Mouse (Mus musculus): Measurements from ENCODE around the gene Pcnx4.

The Pcnx4 gene

GRCm38 (mm10) chr12:72536021-72536597 is at the start of gene Pcnx4:
TSS of gene Pcnx4 (plus strand) at chr12:72536383.
- peak; percentile 85 to 96 for DNase-seq (ENCODE audit: low spot score in 2 of 2)

GRCm38 (mm10) chr12:72487498-72487897 is 48.7 kb upstream of the Pcnx4 start:
- DNase-seq (ENCODE audit: low spot score in 2 of 2), result no peak

DNA sequence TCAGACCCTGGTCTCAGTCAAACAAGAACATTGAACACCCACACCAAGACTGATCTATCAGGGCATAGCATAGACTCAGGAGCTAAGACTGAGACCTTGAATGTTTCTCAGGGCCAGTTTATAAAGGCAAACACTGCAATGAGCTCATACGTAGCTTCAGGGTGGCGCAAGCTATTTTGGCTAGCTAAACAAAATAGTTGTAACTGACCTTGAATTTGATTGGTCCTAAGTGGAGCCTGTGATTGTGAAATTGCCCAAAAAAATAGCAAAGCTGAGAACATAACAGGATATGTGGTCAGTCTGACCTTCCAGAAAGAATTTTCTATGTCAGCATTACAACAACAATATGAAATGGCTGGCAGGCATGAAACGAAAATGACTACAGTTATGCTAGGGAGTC is 46.2 kb upstream of the Pcnx4 start:
- no peak for DNase-seq (ENCODE audit: low spot score in 2 of 2)

DNA sequence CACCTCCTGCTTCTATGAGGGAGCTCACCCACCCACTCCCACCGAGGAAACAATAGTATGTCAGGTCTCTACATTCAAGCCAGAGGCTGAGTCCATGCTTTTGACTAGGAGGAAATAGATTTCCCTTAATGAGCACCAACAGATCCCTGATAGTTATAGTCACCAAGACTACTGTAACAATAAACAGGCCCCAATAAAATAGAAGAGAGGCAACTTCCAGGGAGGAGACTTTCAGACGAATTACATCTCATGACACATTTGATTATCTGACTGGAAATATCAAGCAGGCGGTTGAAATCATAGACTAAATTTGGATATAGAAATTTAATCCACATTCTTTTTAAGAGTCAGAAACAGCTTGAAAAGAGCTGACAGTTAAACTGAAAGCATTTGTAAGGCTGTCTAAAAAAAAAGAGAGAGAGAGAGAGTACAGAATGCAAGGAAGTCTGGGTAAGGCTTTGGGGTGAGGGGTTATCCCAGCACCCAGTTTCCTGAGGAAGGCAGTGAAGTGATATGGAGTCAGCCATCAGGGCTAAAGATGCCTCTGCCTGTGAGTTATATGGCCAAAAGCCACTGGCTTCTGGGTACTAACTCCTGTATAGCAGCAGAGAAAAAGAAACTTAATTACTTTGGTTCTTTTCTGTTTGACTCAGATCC is 45.0 kb upstream of the Pcnx4 start:
- no peak for DNase-seq (ENCODE audit: low spot score in 2 of 2)

- no peak for DNase-seq (ENCODE audit: low spot score in 2 of 2)
Observed at GRCm38 (mm10) chr12:72496866-72497600, 39.1 kb upstream of the Pcnx4 start.

- no peak for DNase-seq (ENCODE audit: low spot score in 2 of 2)
Observed at GRCm38 (mm10) chr12:72509606-72510005, 26.6 kb upstream of the Pcnx4 start.

GRCm38 (mm10) chr12:72515446-72515845 is 20.7 kb upstream of the Pcnx4 start:
- DNase-seq (ENCODE audit: low spot score in 2 of 2), result no peak

- DNase-seq (ENCODE audit: low spot score in 2 of 2), result no peak
Observed at GRCm38 (mm10) chr12:72518114-72518728, 18.0 kb upstream of the Pcnx4 start.

- no peak for DNase-seq (ENCODE audit: low spot score in 2 of 2)
Observed at GRCm38 (mm10) chr12:72519352-72519751, 16.8 kb upstream of the Pcnx4 start.

- no peak for DNase-seq (ENCODE audit: low spot score in 2 of 2)
Observed at GRCm38 (mm10) chr12:72519855-72520254, 16.3 kb upstream of the Pcnx4 start.

DNA sequence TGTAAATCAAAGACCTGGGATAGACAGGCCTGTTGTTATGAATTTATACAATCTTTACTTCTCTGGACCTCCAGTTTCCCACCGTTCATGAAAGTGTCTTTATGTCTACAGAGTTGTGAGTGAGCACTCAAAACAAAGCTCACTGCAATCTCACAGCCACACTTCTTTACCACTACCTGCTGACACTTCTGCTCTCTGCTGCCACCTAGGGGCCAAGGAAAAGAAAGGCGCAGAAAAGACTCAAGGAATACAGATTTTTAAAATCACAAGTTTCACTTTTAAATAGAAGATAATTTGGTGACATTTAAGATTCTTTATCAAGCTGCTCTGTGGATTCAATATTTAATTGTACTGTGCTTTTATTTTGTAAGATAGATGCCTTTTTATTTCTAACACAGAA is 15.5 kb upstream of the Pcnx4 start:
- no peak for DNase-seq (ENCODE audit: low spot score in 2 of 2)

GRCm38 (mm10) chr12:72525588-72525987 is 10.6 kb upstream of the Pcnx4 start:
- DNase-seq (ENCODE audit: low spot score in 2 of 2), result no peak

DNA sequence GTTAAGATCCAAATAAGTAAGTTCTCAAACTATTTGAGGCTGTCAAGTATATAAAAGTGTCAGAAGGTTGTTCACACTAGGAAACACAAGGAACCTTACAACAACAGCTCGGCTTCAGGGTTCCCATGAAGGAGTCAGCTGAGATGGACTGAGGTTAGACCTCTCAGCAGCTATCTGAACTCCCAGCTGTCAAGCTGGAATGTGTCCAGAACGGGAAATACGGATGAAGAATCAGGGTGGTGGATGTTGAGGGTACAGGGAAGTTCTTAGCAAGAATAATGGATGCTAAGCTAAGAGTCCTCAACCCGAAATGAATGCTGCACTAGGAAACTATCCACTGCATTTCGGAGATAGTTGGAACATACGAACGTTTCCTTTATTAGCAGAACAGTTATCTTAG is 3.9 kb upstream of the Pcnx4 start:
- no peak for DNase-seq (ENCODE audit: low spot score in 2 of 2)

GRCm38 (mm10) chr12:72533986-72534385 is 2.2 kb upstream of the Pcnx4 start:
- no peak for DNase-seq (ENCODE audit: low spot score in 2 of 2)

DNA sequence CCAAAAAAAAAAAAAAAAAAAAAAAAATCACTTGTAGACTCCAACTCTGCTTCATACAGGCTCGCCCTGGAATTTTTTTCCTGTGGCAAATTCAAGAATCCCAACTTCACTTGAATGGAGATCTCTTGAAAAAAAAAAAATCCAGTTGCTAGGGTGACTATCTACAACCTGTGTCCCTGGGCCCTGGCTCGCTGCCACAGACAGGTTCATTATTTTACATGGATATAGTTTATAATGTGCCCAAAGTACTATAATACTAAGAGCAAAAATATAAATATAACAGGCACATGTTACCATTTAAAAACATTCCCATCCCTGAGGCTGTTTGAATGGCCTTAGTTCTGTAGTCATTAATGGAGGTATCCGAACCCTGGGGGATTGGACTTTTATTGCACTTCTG is 584 bp upstream of the Pcnx4 start:
- no peak for DNase-seq (ENCODE audit: low spot score in 2 of 2)

GRCm38 (mm10) chr12:72538571-72538970 is 2.4 kb downstream of the Pcnx4 start:
- DNase-seq (ENCODE audit: low spot score in 2 of 2), result peak; percentile 6 to 58

- no peak for DNase-seq (ENCODE audit: low spot score in 2 of 2)
Observed at GRCm38 (mm10) chr12:72554347-72554746, 18.2 kb downstream of the Pcnx4 start.

GRCm38 (mm10) chr12:72564281-72564795 is 28.2 kb downstream of the Pcnx4 start:
- DNase-seq (ENCODE audit: low spot score in 2 of 2), result no peak

- no peak for DNase-seq (ENCODE audit: low spot score in 2 of 2)
Observed at GRCm38 (mm10) chr12:72582021-72582420, 45.8 kb downstream of the Pcnx4 start.

- no peak for DNase-seq (ENCODE audit: low spot score in 2 of 2)
Observed at GRCm38 (mm10) chr12:72583099-72583498, 46.9 kb downstream of the Pcnx4 start.

DNA sequence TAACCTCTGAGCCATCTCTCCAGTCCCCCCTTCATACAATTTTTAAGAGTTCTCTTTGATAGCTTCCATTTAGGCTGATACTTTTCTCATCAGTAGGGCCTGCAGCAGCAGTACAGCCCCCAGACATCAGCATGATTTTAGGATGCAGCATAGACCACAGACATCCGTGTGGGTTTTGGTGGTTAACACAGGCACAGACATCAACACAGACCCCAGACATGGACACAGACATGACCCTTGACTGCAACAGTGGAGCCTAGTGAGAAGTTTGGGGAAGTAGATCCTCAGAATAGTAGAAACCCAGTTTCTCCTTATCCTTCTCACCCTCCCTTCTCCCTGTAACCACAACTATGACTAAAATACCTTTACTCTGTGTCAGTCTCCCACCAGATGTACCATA is 49.2 kb downstream of the Pcnx4 start:
- DNase-seq (ENCODE audit: low spot score in 2 of 2), result no peak

DNA sequence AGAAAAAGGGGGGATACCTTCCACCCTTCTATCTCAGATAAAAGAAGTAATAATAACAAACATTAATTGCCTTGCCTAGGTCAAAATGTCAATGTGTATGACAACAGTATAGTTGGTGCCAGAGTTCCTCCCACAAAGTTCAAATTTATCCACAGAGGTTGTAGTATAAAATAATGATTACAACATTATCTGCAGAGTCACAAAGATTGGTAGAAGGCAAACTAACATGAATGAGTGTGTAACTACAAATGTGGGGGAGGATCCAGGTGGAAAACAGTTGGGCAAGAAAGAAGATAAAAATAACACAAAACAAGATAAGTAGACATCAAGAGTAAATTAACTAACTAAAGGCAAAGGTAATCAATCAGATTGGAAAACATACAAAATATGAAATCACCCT is 56.8 kb downstream of the Pcnx4 start:
- DNase-seq (ENCODE audit: low spot score in 2 of 2), result no peak

Measured in left cerebral cortex, adult 9 months (tissue).